Mouse (Mus musculus) bone marrow macrophage, adult 2 months (primary cell): ENCODE data around the gene Gm38394.

ENCODE experiments used
- CTCF ChIP-seq: IDR thresholded peaks from 2 replicates; pipeline ENCODE4 v1.5.1; 2012; ENCODE audit warnings: low read depth, mild to moderate bottlenecking, low read length, moderate library complexity
- POLR2A ChIP-seq: IDR thresholded peaks from 2 replicates; pipeline ENCODE4 v1.6.1; 2012; ENCODE audit warnings: mild to moderate bottlenecking, low read depth, low read length, borderline replicate concordance

DNA sequence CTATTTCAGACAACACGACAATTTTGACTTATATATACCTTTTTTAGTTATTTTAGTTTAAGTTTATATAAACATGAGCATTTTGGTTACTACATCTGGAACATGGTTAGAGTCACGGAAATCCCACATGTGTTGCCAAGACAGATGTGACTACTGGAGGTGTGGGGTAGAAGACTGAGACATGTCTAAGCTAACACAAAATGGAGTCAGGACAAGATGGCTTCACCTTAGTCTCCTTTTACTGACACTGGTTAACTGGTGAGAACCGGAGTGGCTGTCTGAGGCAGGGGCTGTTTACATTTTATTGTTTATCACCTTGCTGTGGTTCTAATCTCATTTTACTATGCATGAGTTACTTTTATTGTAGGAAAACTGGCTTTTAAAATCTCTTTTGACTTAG is 7.5 kb upstream of the Gm38394 start:
- TF ChIP-seq CTCF (no peak), POLR2A (no peak)
